Mouse (Mus musculus) left cerebral cortex, postnatal 10 days (tissue): ENCODE data around the gene Trim29. TPM values are rescaled to one million over a fixed set of nuclear protein-coding genes. Genes with fewer than 3 reads are reported as not detected.
A peak's percentile ranks its signal among the peaks of the same experiment; 100 is the strongest.

ENCODE experiments used
- DNase-seq, 2 experiments: peaks; one replicate each; pipeline ENCODE4 v3.0.0; 2021 to 2022; ENCODE audit warnings: low spot score in 2 of 2, mixed read lengths in 1 of 2; ENCODE audit errors: extremely low spot score in 1 of 2
- intact Hi-C: fragments of 180-260 bp; cut with DNase I; formaldehyde crosslinking; loops from one replicate; pipeline ENCODE4 v1.15.1; 2025
- total RNA-seq, 2 experiments: library from RNA; stranded (reverse); gene quantifications; 2 replicates each; pipeline ENCODE4 v1.2.3; 2021

Gene Trim29
- total RNA-seq = under 1 TPM; 0.28 to 0.36 TPM

- no peak for DNase-seq
- intact Hi-C loops = no loop called here
Measured at GRCm38 (mm10) chr9:43310538-43310937, at the start of gene Trim29. TSS of gene Trim29 (plus strand) at chr9:43310848.

- no peak for DNase-seq
- intact Hi-C loops = no loop called here
Measured at GRCm38 (mm10) chr9:43261124-43261907, 49.3 kb upstream of the Trim29 start.

GRCm38 (mm10) chr9:43261941-43262340 lies 48.7 kb upstream of the Trim29 start:
- intact Hi-C loops = no loop called here
- no peak for DNase-seq

- intact Hi-C loops = no loop called here
- no peak for DNase-seq
Measured at GRCm38 (mm10) chr9:43262390-43262789, 48.3 kb upstream of the Trim29 start.

- intact Hi-C loops = no loop called here
- DNase-seq = peak in 1 of 2 experiments; percentile 49
Measured at GRCm38 (mm10) chr9:43262811-43263550, 47.7 kb upstream of the Trim29 start.

- intact Hi-C loops = no loop called here
- DNase-seq = peak in 1 of 2 experiments; percentile 57
Measured at GRCm38 (mm10) chr9:43263946-43264451, 46.6 kb upstream of the Trim29 start.

- intact Hi-C loops = no loop called here
- no peak for DNase-seq
Measured at GRCm38 (mm10) chr9:43265194-43265593, 45.5 kb upstream of the Trim29 start.

- intact Hi-C loops = no loop called here
Measured at GRCm38 (mm10) chr9:43267357-43267756, 43.3 kb upstream of the Trim29 start.

GRCm38 (mm10) chr9:43269166-43269565 lies 41.5 kb upstream of the Trim29 start:
- intact Hi-C loops = no loop called here

More at GRCm38 (mm10) chr9:43267357-43267756, 43.3 kb upstream of the Trim29 start:
- DNase-seq = no peak

GRCm38 (mm10) chr9:43270723-43271252 lies 39.9 kb upstream of the Trim29 start:
- intact Hi-C loops = no loop called here
- peak; percentile 27 to 70 for DNase-seq

More at GRCm38 (mm10) chr9:43269166-43269565, 41.5 kb upstream of the Trim29 start:
- peak; percentile 41 to 43 for DNase-seq

GRCm38 (mm10) chr9:43271761-43272518 lies 38.7 kb upstream of the Trim29 start:
- intact Hi-C loops = no loop called here
- DNase-seq = no peak

GRCm38 (mm10) chr9:43273735-43274134 lies 36.9 kb upstream of the Trim29 start:
- no peak for DNase-seq
- intact Hi-C loops = no loop called here

GRCm38 (mm10) chr9:43284284-43284683 lies 26.4 kb upstream of the Trim29 start:
- intact Hi-C loops = loop anchor here (1.0 to 5.0 kb wide), 2 partner anchors 63 to 142 kb away; no protein-coding TSS in a partner anchor
- peak; percentile 72 to 87 for DNase-seq

- peak in 1 of 2 experiments; percentile 27 for DNase-seq
- intact Hi-C loops = no loop called here
Measured at GRCm38 (mm10) chr9:43285281-43285680, 25.4 kb upstream of the Trim29 start.

GRCm38 (mm10) chr9:43286870-43287269 lies 23.8 kb upstream of the Trim29 start:
- DNase-seq = peak; percentile 36 to 72
- intact Hi-C loops = no loop called here

- intact Hi-C loops = no loop called here
- DNase-seq = no peak
Measured at GRCm38 (mm10) chr9:43293058-43293457, 17.6 kb upstream of the Trim29 start.

- intact Hi-C loops = no loop called here
- no peak for DNase-seq
Measured at GRCm38 (mm10) chr9:43300394-43300793, 10.3 kb upstream of the Trim29 start.

- intact Hi-C loops = no loop called here
- DNase-seq = no peak
Measured at GRCm38 (mm10) chr9:43302989-43303388, 7.7 kb upstream of the Trim29 start.

GRCm38 (mm10) chr9:43305882-43306281 lies 4.8 kb upstream of the Trim29 start:
- intact Hi-C loops = no loop called here

More at GRCm38 (mm10) chr9:43305882-43306281, 4.8 kb upstream of the Trim29 start:
- no peak for DNase-seq
